Mouse (Mus musculus): ENCODE measurements around the gene Psmd14. TPM values are rescaled to one million over a fixed set of nuclear protein-coding genes. Genes with fewer than 3 reads are reported as not detected.

Psmd14 gene
- polyA plus RNA-seq, 1 experiment: 5.4 TPM

GRCm38 (mm10) chr2:61812536-61812935 lies 101.0 kb downstream of the Psmd14 start:
- Histone ChIP-seq H3K4me1 (ENCODE audit: control insufficient read depth, insufficient read depth, insufficient read length, low read length) (peaks cover 12% of the 10 kb centered on the region), H3K27ac (ENCODE audit: insufficient read depth, low read depth, low read length) (no peak overlapping the region), H3K27me3 (ENCODE audit: control insufficient read depth, insufficient read depth, low read length) (peaks cover 70% of the 10 kb centered on the region), H3K36me3 (ENCODE audit: control insufficient read depth, insufficient read depth, low read length) (no peaks in the 10 kb centered on the region), H3K4me3 (ENCODE audit: low read depth, low read length) (peak overlapping the region; percentile 60)
- 7% methylated on average over 12 of the region's 12 CpGs for WGBS
- TF ChIP-seq POLR2A (IDR thresholded peaks at IDR 0.05; ENCODE audit: low read depth, low read length) (no peak), CTCF (IDR thresholded peaks at IDR 0.05; ENCODE audit: extremely low read depth, insufficient read length, insufficient replicate concordance, low read depth, low read length) (no peak)

GRCm38 (mm10) chr2:61813106-61813505 lies 101.6 kb downstream of the Psmd14 start:
- Histone ChIP-seq H3K4me1 (ENCODE audit: control insufficient read depth, insufficient read depth, insufficient read length, low read length) (peaks cover 12% of the 10 kb centered on the region), H3K4me3 (ENCODE audit: low read depth, low read length) (no peak overlapping the region), H3K27ac (ENCODE audit: insufficient read depth, low read depth, low read length) (no peak overlapping the region), H3K36me3 (ENCODE audit: control insufficient read depth, insufficient read depth, low read length) (no peaks in the 10 kb centered on the region), H3K27me3 (ENCODE audit: control insufficient read depth, insufficient read depth, low read length) (peaks cover 72% of the 10 kb centered on the region)
- WGBS: 13% methylated on average over 6 of the region's 6 CpGs
- TF ChIP-seq POLR2A (IDR thresholded peaks at IDR 0.05; ENCODE audit: low read depth, low read length) (no peak), CTCF (IDR thresholded peaks at IDR 0.05; ENCODE audit: extremely low read depth, insufficient read length, insufficient replicate concordance, low read depth, low read length) (no peak)

- TF ChIP-seq CTCF (IDR thresholded peaks at IDR 0.05; ENCODE audit: extremely low read depth, insufficient read length, insufficient replicate concordance, low read depth, low read length) (no peak), POLR2A (IDR thresholded peaks at IDR 0.05; ENCODE audit: low read depth, low read length) (no peak)
- Histone ChIP-seq H3K36me3 (ENCODE audit: control insufficient read depth, insufficient read depth, low read length) (no peaks in the 10 kb centered on the region), H3K4me3 (ENCODE audit: low read depth, low read length) (no peak overlapping the region), H3K4me1 (ENCODE audit: control insufficient read depth, insufficient read depth, insufficient read length, low read length) (peaks cover 12% of the 10 kb centered on the region), H3K27ac (ENCODE audit: insufficient read depth, low read depth, low read length) (no peak overlapping the region), H3K27me3 (ENCODE audit: control insufficient read depth, insufficient read depth, low read length) (peaks cover 71% of the 10 kb centered on the region)
- WGBS: 25% methylated on average over 1 of the region's 1 CpGs
These were observed 102.0 kb downstream of the Psmd14 start for GRCm38 (mm10) chr2:61813521-61813920.

- peaks cover 65% of the 10 kb centered on the region for H3K27me3 ChIP-seq (ENCODE audit: control insufficient read depth, insufficient read depth, low read length)
- H3K4me1 ChIP-seq (ENCODE audit: control insufficient read depth, insufficient read depth, insufficient read length, low read length): peaks cover 12% of the 10 kb centered on the region
- no peak overlapping the region for H3K27ac ChIP-seq (ENCODE audit: insufficient read depth, low read depth, low read length)
- 4% methylated on average over 43 of the region's 50 CpGs for WGBS
- TF ChIP-seq CTCF (IDR thresholded peaks at IDR 0.05; ENCODE audit: extremely low read depth, insufficient read length, insufficient replicate concordance, low read depth, low read length): peak; percentile 33; the same call in 1 of the 2 replicates
- no peak for TF ChIP-seq POLR2A (IDR thresholded peaks at IDR 0.05; ENCODE audit: low read depth, low read length)
- H3K4me3 ChIP-seq (ENCODE audit: low read depth, low read length): peak overlapping the region; percentile 47
- no peaks in the 10 kb centered on the region for H3K36me3 ChIP-seq (ENCODE audit: control insufficient read depth, insufficient read depth, low read length)
These were observed 103.3 kb downstream of the Psmd14 start for GRCm38 (mm10) chr2:61814548-61815473.

GRCm38 (mm10) chr2:61815583-61816313 lies 104.3 kb downstream of the Psmd14 start:
- H3K27me3 ChIP-seq (ENCODE audit: control insufficient read depth, insufficient read depth, low read length): peaks cover 59% of the 10 kb centered on the region

GRCm38 (mm10) chr2:61818197-61818596 lies 106.7 kb downstream of the Psmd14 start:
- Histone ChIP-seq H3K36me3 (ENCODE audit: control insufficient read depth, insufficient read depth, low read length) (no peaks in the 10 kb centered on the region), H3K27ac (ENCODE audit: insufficient read depth, low read depth, low read length) (no peak overlapping the region), H3K4me3 (ENCODE audit: low read depth, low read length) (no peak overlapping the region), H3K4me1 (ENCODE audit: control insufficient read depth, insufficient read depth, insufficient read length, low read length) (0 out of 2 replicates have a peak, but pooled peaks cover 3% of the 10 kb centered on the region), H3K27me3 (ENCODE audit: control insufficient read depth, insufficient read depth, low read length) (peaks cover 34% of the 10 kb centered on the region)
- no peak for TF ChIP-seq CTCF (IDR thresholded peaks at IDR 0.05; ENCODE audit: extremely low read depth, insufficient read length, insufficient replicate concordance, low read depth, low read length)
- TF ChIP-seq POLR2A (IDR thresholded peaks at IDR 0.05; ENCODE audit: low read depth, low read length): no peak
- 65% methylated on average over 1 of the region's 1 CpGs for WGBS

More at GRCm38 (mm10) chr2:61815583-61816313, 104.3 kb downstream of the Psmd14 start:
- H3K27ac ChIP-seq (ENCODE audit: insufficient read depth, low read depth, low read length): no peak overlapping the region
- no peaks in the 10 kb centered on the region for H3K36me3 ChIP-seq (ENCODE audit: control insufficient read depth, insufficient read depth, low read length)
- TF ChIP-seq CTCF (IDR thresholded peaks at IDR 0.05; ENCODE audit: extremely low read depth, insufficient read length, insufficient replicate concordance, low read depth, low read length) (no peak), POLR2A (IDR thresholded peaks at IDR 0.05; ENCODE audit: low read depth, low read length) (no peak)
- H3K4me3 ChIP-seq (ENCODE audit: low read depth, low read length): peak overlapping the region; percentile 17; the same call in 1 of the 2 replicates
- 22% methylated on average over 66 of the region's 66 CpGs for WGBS
- peaks cover 12% of the 10 kb centered on the region for H3K4me1 ChIP-seq (ENCODE audit: control insufficient read depth, insufficient read depth, insufficient read length, low read length)
